Mouse (Mus musculus) E14TG2a.4 (cell line): ENCODE measurements around the gene Cog3.

ENCODE experiments used
- CTCF ChIP-seq: conservative IDR thresholded peaks from 2 replicates; pipeline ENCODE4 v1.5.1; 2014; ENCODE audit warnings: low read length
- NANOG ChIP-seq: IDR thresholded peaks from 2 replicates; pipeline ENCODE4 v1.6.1; 2014; ENCODE audit warnings: borderline replicate concordance, low read length, mixed read lengths

GRCm38 (mm10) chr14:75757821-75758220, 3.5 kb upstream of the Cog3 start:
- no peak for TF ChIP-seq CTCF
- TF ChIP-seq NANOG: no peak
